Mouse (Mus musculus) erythroblast, embryonic 14.5 days (primary cell): ENCODE data around the gene Fbxl19.

Experiments
- GATA1 ChIP-seq: IDR thresholded peaks from 2 replicates; pipeline ENCODE4 v1.6.1; 2012; ENCODE audit warnings: low read length, inconsistent platforms, mixed read lengths
- TAL1 ChIP-seq: IDR thresholded peaks from 3 replicates; pipeline ENCODE4 v1.6.1; 2012; ENCODE audit warnings: low read length, inconsistent platforms, mixed read lengths

- TF ChIP-seq GATA1: no peak
- no peak for TF ChIP-seq TAL1
Observed at GRCm38 (mm10) chr7:127776426-127776825, 32.1 kb downstream of the Fbxl19 start, which contains the start of gene Setd1a.
